ENCODE assay signal across 10 mouse cellular contexts in genomic region chr13:69932695-69933550, GRCm38 (mm10).
DNase-seq lines count a peak whose midpoint lies in the region; ATAC-seq and TF ChIP-seq lines count a peak whose summit lies in the region.
"Had no signal": no experiment of that assay in that cellular context is flagged by ENCODE, and none has a peak within 500 bp of the region (broad histone marks: within the 10 kb centered on the region; RNA-seq: fewer than 3 reads in every experiment).

No protein-coding gene starts in this region.

- DNase-seq in MEL (ENCODE audit: low read depth, low spot score): peak; percentile 24
- peak; percentile 39 for DNase-seq in ZHBTc4 (ENCODE audit: low read depth, low spot score)
- DNase-seq in forelimb bud, embryonic 11.5 days (ENCODE audit: low read depth, low spot score): peak; percentile 14
- DNase-seq in thymus, adult 2 months: no peak
- DNase-seq in c-Kit-positive CD71-positive TER-119-positive erythroid progenitor cells, embryonic 14.5 days (ENCODE audit: low spot score): no peak
- DNase-seq in layer of hippocampus, postnatal 25 days (ENCODE audit: extremely low spot score in 1 of 2, low spot score in 1 of 2): no peak
- DNase-seq: kidney, adult 2 months had no signal

- H3K9ac ChIP-seq in MEL (ENCODE audit: control insufficient read depth, low read depth, low read length, poor library complexity, severe bottlenecking): no peak overlapping the region
- no peak overlapping the region for H3K9ac ChIP-seq in midbrain, embryonic 13.5 days (replicated peaks)
- H3K9ac ChIP-seq: embryonic facial prominence, embryonic 12.5 days; limb, embryonic 13.5 days had no signal

- 43% methylated on average over 9 of the region's 9 CpGs for whole genome bisulfite sequencing in midbrain, embryonic 13.5 days
- 82% methylated on average over 9 of the region's 9 CpGs for WGBS in thymus, adult 2 months

- H3K4me2 ChIP-seq in midbrain, embryonic 13.5 days (replicated peaks): peak overlapping the region; percentile 47
- H3K4me2 ChIP-seq: embryonic facial prominence, embryonic 12.5 days; limb, embryonic 13.5 days had no signal

- TF ChIP-seq CTCF in MEL (IDR thresholded peaks at IDR 0.05 in 2 of 3, conservative IDR thresholded peaks at IDR 0.05 in 1 of 3; ENCODE audit: control insufficient read depth in 1 of 3, insufficient read depth in 1 of 3, low read depth in 2 of 3, low read length in 3 of 3, poor library complexity in 1 of 3, severe bottlenecking in 1 of 3): no peak
- TF ChIP-seq CTCF in thymus, adult 2 months (IDR thresholded peaks at IDR 0.05; ENCODE audit: borderline replicate concordance, control insufficient read depth, extremely low read depth, insufficient read depth, low read length, poor library complexity): no peak

- H3K36me3 ChIP-seq in MEL (ENCODE audit: control insufficient read depth in 1 of 2, insufficient read depth in 2 of 2, low read length in 2 of 2): no peaks in the 10 kb centered on the region
- H3K36me3 ChIP-seq in midbrain, embryonic 13.5 days: no peaks in the 10 kb centered on the region
- H3K36me3 ChIP-seq in thymus, adult 2 months (ENCODE audit: control insufficient read depth, insufficient read depth, low read length): no peaks in the 10 kb centered on the region
- H3K36me3 ChIP-seq: embryonic facial prominence, embryonic 12.5 days; limb, embryonic 13.5 days had no signal

- H3K4me1 ChIP-seq in MEL (ENCODE audit: control insufficient read depth in 1 of 2, insufficient read depth in 2 of 2, low read length in 2 of 2): no peaks in the 10 kb centered on the region
- peaks cover 21% of the 10 kb centered on the region for H3K4me1 ChIP-seq in midbrain, embryonic 13.5 days (replicated peaks)
- H3K4me1 ChIP-seq in thymus, adult 2 months (replicated peaks; ENCODE audit: control insufficient read depth, insufficient read depth, low read length): no peaks in the 10 kb centered on the region
- H3K4me1 ChIP-seq: embryonic facial prominence, embryonic 12.5 days; limb, embryonic 13.5 days had no signal

- no peaks in the 10 kb centered on the region for H3K27me3 ChIP-seq in MEL (ENCODE audit: control insufficient read depth in 1 of 2, insufficient read depth in 2 of 2, low read length in 2 of 2)
- H3K27me3 ChIP-seq in midbrain, embryonic 13.5 days: peaks cover 16% of the 10 kb centered on the region
- no peaks in the 10 kb centered on the region for H3K27me3 ChIP-seq in thymus, adult 2 months (ENCODE audit: control insufficient read depth, insufficient read depth, low read length)
- H3K27me3 ChIP-seq: embryonic facial prominence, embryonic 12.5 days; limb, embryonic 13.5 days had no signal

- no peak for TF ChIP-seq POLR2A in MEL (IDR thresholded peaks at IDR 0.05; ENCODE audit: control insufficient read depth in 1 of 2, insufficient read depth in 1 of 2, low read depth in 1 of 2, low read length in 2 of 2, poor library complexity in 1 of 2)
- no peak for TF ChIP-seq POLR2A in thymus, adult 2 months (IDR thresholded peaks at IDR 0.05; ENCODE audit: control insufficient read depth, extremely low read depth, insufficient read depth, low read length, poor library complexity)

- no peak for TF ChIP-seq EP300 in MEL (IDR thresholded peaks at IDR 0.05; ENCODE audit: low read depth in 1 of 2, low read length in 2 of 2)

- no peak for TF ChIP-seq RAD21 in MEL (IDR thresholded peaks at IDR 0.05; ENCODE audit: low read depth, low read length)

- H3K9me3 ChIP-seq in MEL (replicated peaks; ENCODE audit: insufficient read depth, low read length): no peaks in the 10 kb centered on the region
- H3K9me3 ChIP-seq in midbrain, embryonic 13.5 days: no peaks in the 10 kb centered on the region
- H3K9me3 ChIP-seq: embryonic facial prominence, embryonic 12.5 days; limb, embryonic 13.5 days had no signal

- no peak overlapping the region for H3K4me3 ChIP-seq in MEL (ENCODE audit: control insufficient read depth in 1 of 2, insufficient read depth in 1 of 2, low read depth in 2 of 2, low read length in 2 of 2)
- H3K4me3 ChIP-seq in midbrain, embryonic 13.5 days (replicated peaks): peak overlapping the region; percentile 19; the same call in 1 of the 2 replicates
- H3K4me3 ChIP-seq in thymus, adult 2 months (ENCODE audit: control insufficient read depth, insufficient read depth, low read length): no peak overlapping the region
- H3K4me3 ChIP-seq: embryonic facial prominence, embryonic 12.5 days; limb, embryonic 13.5 days had no signal

- no peaks in the 10 kb centered on the region for H3K79me2 ChIP-seq in MEL (ENCODE audit: control insufficient read depth, insufficient read depth, low read length, poor library complexity)

- ATAC-seq in midbrain, embryonic 13.5 days: peak; percentile 5; the same call in 1 of the 2 replicates

- no peak overlapping the region for H3K27ac ChIP-seq in MEL (ENCODE audit: control insufficient read depth, low read depth, low read length)
- H3K27ac ChIP-seq in midbrain, embryonic 13.5 days: peak overlapping the region; percentile 86
- H3K27ac ChIP-seq in thymus, adult 2 months (ENCODE audit: control insufficient read depth, insufficient read depth, low read length): no peak overlapping the region
- H3K27ac ChIP-seq: embryonic facial prominence, embryonic 12.5 days; limb, embryonic 13.5 days had no signal

TF ChIP-seq in MEL, 35 proteins besides CTCF, POLR2A, EP300 and RAD21:
- TF ChIP-seq E2F4 (IDR thresholded peaks at IDR 0.05; ENCODE audit: borderline replicate concordance, low read depth, low read length) (no peak), TAL1 (IDR thresholded peaks at IDR 0.05; ENCODE audit: low read length) (no peak), UBTF (IDR thresholded peaks at IDR 0.05; ENCODE audit: borderline replicate concordance, insufficient read depth, low read depth, low read length) (no peak), GATA1 (IDR thresholded peaks at IDR 0.05; ENCODE audit: low read depth, low read length) (no peak), TBP (IDR thresholded peaks at IDR 0.05; ENCODE audit: low read depth, low read length) (no peak), POLR2AphosphoS5 (IDR thresholded peaks at IDR 0.05; ENCODE audit: borderline replicate concordance, low read depth, low read length) (no peak), ZC3H11A (IDR thresholded peaks at IDR 0.05; ENCODE audit: low read depth, low read length) (no peak), ZMIZ1 (IDR thresholded peaks at IDR 0.05; ENCODE audit: low read depth, low read length) (no peak), MYC (IDR thresholded peaks at IDR 0.05; ENCODE audit: low read depth, low read length) (no peak), NRF1 (IDR thresholded peaks at IDR 0.05; ENCODE audit: insufficient read depth, low read depth, low read length, poor library complexity, severe bottlenecking) (no peak), TCF12 (IDR thresholded peaks at IDR 0.05; ENCODE audit: low read depth, low read length) (no peak), BHLHE40 (IDR thresholded peaks at IDR 0.05; ENCODE audit: borderline replicate concordance, low read depth, low read length) (no peak)
TF ChIP-seq in MEL: peak in this region for 0.

Comparison
In these comparisons a context has a peak if more than half of its experiments do, and no peak if none do; other contexts are left out.
1. DNase-seq: peak in MEL (single experiment), ZHBTc4 (single experiment) and forelimb bud, embryonic 11.5 days (single experiment); none in thymus, adult 2 months (single experiment), c-Kit-positive CD71-positive TER-119-positive erythroid progenitor cells, embryonic 14.5 days (single experiment) and layer of hippocampus, postnatal 25 days (0 of 2).